Mouse (Mus musculus): ENCODE measurements around the gene Trnau1ap. TPM values are rescaled to one million over a fixed set of nuclear protein-coding genes. Genes with fewer than 3 reads are reported as not detected.

Trnau1ap gene
- total and polyA plus RNA-seq, 3 experiments = 60.7 to 80.5 (median 71.5) TPM

DNA sequence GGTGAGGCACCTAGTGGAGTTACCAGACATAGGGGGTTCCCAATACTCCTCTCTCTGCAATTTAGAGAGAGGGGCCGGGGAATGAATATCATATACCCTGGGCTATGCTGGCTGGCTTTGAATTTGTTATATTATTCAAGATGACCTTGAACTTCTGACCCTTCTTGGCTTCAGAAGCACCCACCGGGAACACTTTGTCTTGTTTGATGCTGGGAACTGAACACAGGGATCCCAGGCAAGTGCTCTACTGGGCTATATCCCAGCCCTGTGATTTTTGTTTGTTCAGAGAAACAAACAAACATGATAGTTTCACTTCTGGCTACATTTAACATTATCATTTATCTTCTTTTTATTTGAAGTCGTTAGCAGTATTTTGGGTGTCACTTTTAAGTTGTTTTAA, 26.1 kb upstream of the Trnau1ap start:
- no peak overlapping the region for H3K27ac ChIP-seq (ENCODE audit: insufficient read depth, low read depth)

DNA sequence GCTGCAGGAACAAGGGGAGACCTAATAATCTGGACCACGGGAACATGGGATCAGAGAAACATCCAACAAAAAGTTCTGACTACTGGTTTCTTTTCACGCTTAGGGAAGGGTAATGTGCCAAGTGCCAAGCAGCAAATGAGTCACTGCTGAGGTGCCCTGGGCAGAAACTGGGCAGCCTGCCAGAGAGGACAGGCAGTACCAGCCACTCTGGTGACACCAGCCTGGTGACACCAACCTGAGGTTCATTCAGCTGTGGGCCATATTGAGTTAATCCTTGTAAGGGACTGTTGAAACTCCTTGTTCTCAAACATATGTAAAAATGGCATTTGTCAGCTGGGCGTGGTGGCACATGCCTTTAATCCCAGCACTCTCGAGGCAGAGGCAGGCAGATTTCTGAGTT, 25.2 kb upstream of the Trnau1ap start:
- Histone ChIP-seq H3K79me2 (replicated peaks; ENCODE audit: control insufficient read depth, extremely low read depth, insufficient read depth, poor library complexity, severe bottlenecking) (peaks cover 23% of the 10 kb centered on the region), H3K27me3 (replicated peaks) (no peaks in the 10 kb centered on the region), H3K36me3 (replicated peaks in 1 of 2; ENCODE audit: control insufficient read depth in 1 of 2, insufficient read depth in 1 of 2, low read length in 1 of 2) (peaks cover 14 to 50% of the 10 kb centered on the region in 2 experiments), H3K4me2 (ENCODE audit: insufficient read depth, low read depth, poor library complexity, severe bottlenecking) (no peak overlapping the region), H3K27ac (ENCODE audit: insufficient read depth, low read depth) (no peak overlapping the region), H3K9ac (ENCODE audit: insufficient read depth, low read depth) (no peak overlapping the region), H3K4me1 (ENCODE audit: control insufficient read depth in 1 of 2, insufficient read depth in 2 of 2) (peaks cover 8 to 50% of the 10 kb centered on the region in 2 experiments), H3K4me3 (replicated peaks in 1 of 3; ENCODE audit: low read depth in 2 of 3, low read length in 2 of 3, poor library complexity in 1 of 3) (no peak overlapping the region), H3K9me3 (replicated peaks; ENCODE audit: low read length) (no peaks in the 10 kb centered on the region)
- dilution Hi-C loops (cut with MboI; ENCODE audit: extremely low pct_ligation_motif_present, extremely low pct_unique_long_range_greater_than_20kb, low sequenced_read_pairs) = no loop called here
- no peak for DNase-seq (ENCODE audit: extremely low read depth)
- in situ Hi-C loops (cut with MboI; ENCODE audit: low pct_ligation_motif_present, low pct_unique_long_range_greater_than_20kb, low sequenced_read_pairs) = loop anchor here (10.0 kb wide), 1 partner anchor 60 kb away; no protein-coding TSS in a partner anchor
- TF ChIP-seq UBTF (IDR thresholded peaks at IDR 0.05; ENCODE audit: low read depth, low read length) (no peak), MAFK (IDR thresholded peaks at IDR 0.05; ENCODE audit: insufficient replicate concordance, low read length) (no peak), ZNF384 (IDR thresholded peaks at IDR 0.05; ENCODE audit: low read depth, low read length) (no peak), PAX5 (IDR thresholded peaks at IDR 0.05; ENCODE audit: low read length) (no peak), JUN (IDR thresholded peaks at IDR 0.05; ENCODE audit: insufficient read depth, low read depth, low read length) (no peak), ZMIZ1 (IDR thresholded peaks at IDR 0.05; ENCODE audit: low read depth, low read length) (no peak), SIN3A (IDR thresholded peaks at IDR 0.05; ENCODE audit: low read length) (no peak), ZC3H11A (IDR thresholded peaks at IDR 0.05; ENCODE audit: low read depth, low read length) (no peak), TCF12 (IDR thresholded peaks at IDR 0.05; ENCODE audit: low read depth, low read length) (no peak), JUND (conservative IDR thresholded peaks at IDR 0.05; ENCODE audit: low read depth, low read length) (no peak), EP300 (IDR thresholded peaks at IDR 0.05; ENCODE audit: low read length) (no peak)

More for the DNA sequence above, 26.1 kb upstream of the Trnau1ap start:
- no peak for TF ChIP-seq GABPA (IDR thresholded peaks at IDR 0.05; ENCODE audit: insufficient replicate concordance, low read depth, low read length)
- no peak for TF ChIP-seq E2F4 (IDR thresholded peaks at IDR 0.05; ENCODE audit: insufficient replicate concordance, low read depth, low read length)
- no peak for TF ChIP-seq CHD1 (IDR thresholded peaks at IDR 0.05; ENCODE audit: low read depth, low read length)
- no peak for TF ChIP-seq KAT2A (IDR thresholded peaks at IDR 0.05; ENCODE audit: insufficient replicate concordance, low read length)
- no peak for TF ChIP-seq ZKSCAN1 (IDR thresholded peaks at IDR 0.05; ENCODE audit: borderline replicate concordance, low read depth, low read length)
- TF ChIP-seq ELF1 (IDR thresholded peaks at IDR 0.05; ENCODE audit: low read depth, low read length) = no peak
- TF ChIP-seq POLR2A (IDR thresholded peaks at IDR 0.05; ENCODE audit: low read depth, low read length) = no peak
- TF ChIP-seq JUN (IDR thresholded peaks at IDR 0.05; ENCODE audit: insufficient read depth, low read depth, low read length) = no peak
- no peak for TF ChIP-seq SIN3A (IDR thresholded peaks at IDR 0.05; ENCODE audit: low read length)
- no peak for TF ChIP-seq CTCF (conservative IDR thresholded peaks at IDR 0.05 in 1 of 2, IDR thresholded peaks at IDR 0.05 in 1 of 2; ENCODE audit: low read depth in 2 of 2, low read length in 2 of 2)
- no peak for TF ChIP-seq ZC3H11A (IDR thresholded peaks at IDR 0.05; ENCODE audit: low read depth, low read length)
- no peak for TF ChIP-seq RAD21 (IDR thresholded peaks at IDR 0.05; ENCODE audit: low read depth, low read length)
- TF ChIP-seq MAZ (IDR thresholded peaks at IDR 0.05; ENCODE audit: low read depth, low read length) = no peak
- Histone ChIP-seq H3K4me1 (ENCODE audit: control insufficient read depth in 1 of 2, insufficient read depth in 2 of 2) (peaks cover 8 to 42% of the 10 kb centered on the region in 2 experiments), H3K4me2 (ENCODE audit: insufficient read depth, low read depth, poor library complexity, severe bottlenecking) (no peak overlapping the region), H3K9ac (ENCODE audit: insufficient read depth, low read depth) (no peak overlapping the region), H3K79me2 (replicated peaks; ENCODE audit: control insufficient read depth, extremely low read depth, insufficient read depth, poor library complexity, severe bottlenecking) (peaks cover 23% of the 10 kb centered on the region), H3K27me3 (replicated peaks) (no peaks in the 10 kb centered on the region), H3K36me3 (replicated peaks in 1 of 2; ENCODE audit: control insufficient read depth in 1 of 2, insufficient read depth in 1 of 2, low read length in 1 of 2) (peaks cover 15 to 50% of the 10 kb centered on the region in 2 experiments), H3K4me3 (replicated peaks in 1 of 3; ENCODE audit: low read depth in 2 of 3, low read length in 2 of 3, poor library complexity in 1 of 3) (no peak overlapping the region), H3K9me3 (replicated peaks; ENCODE audit: low read length) (no peaks in the 10 kb centered on the region)
- dilution Hi-C loops (cut with MboI; ENCODE audit: extremely low pct_ligation_motif_present, extremely low pct_unique_long_range_greater_than_20kb, low sequenced_read_pairs) (no loop called here), in situ Hi-C loops (cut with MboI; ENCODE audit: low pct_ligation_motif_present, low pct_unique_long_range_greater_than_20kb, low sequenced_read_pairs) (loop anchor here (10.0 kb wide), 1 partner anchor 59 kb away; no protein-coding TSS in a partner anchor)
- DNase-seq (ENCODE audit: extremely low read depth) = no peak
